Mouse (Mus musculus) liver, adult (tissue): ENCODE results near the gene Pten.
A peak's percentile ranks its signal among the peaks of the same experiment; 100 is the strongest.

Experiments used
- GATA4 ChIP-seq: IDR thresholded peaks from 2 replicates; pipeline ENCODE4 v1.6.1; 2014; ENCODE audit warnings: mild to moderate bottlenecking, low read length; ENCODE audit not compliant: insufficient replicate concordance

The Pten gene

DNA sequence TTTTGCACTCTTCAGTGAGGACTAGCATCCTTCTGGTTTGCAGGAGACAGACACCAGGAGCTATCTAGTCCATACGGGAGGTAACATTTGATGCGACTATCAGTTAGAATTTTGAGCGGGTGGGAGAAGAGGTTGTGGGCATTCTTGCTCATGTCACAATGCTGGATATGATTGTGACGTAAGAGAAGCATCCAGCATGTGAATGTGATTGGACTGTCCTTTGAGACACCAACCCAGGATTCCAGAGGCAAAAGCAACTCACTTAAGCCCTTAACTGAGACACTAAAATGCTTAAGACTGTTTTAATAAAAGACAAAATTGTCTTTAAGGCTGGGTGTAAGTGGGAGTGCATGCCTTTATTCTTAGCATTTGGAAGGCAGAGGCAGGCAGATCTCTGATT is 17.6 kb upstream of the Pten start, which contains the start of gene Atad1:
Gene Atad1, minus strand, starts transcription at position 101 of the 400 bp plus-strand sequence.
- TF ChIP-seq GATA4 = no peak

DNA sequence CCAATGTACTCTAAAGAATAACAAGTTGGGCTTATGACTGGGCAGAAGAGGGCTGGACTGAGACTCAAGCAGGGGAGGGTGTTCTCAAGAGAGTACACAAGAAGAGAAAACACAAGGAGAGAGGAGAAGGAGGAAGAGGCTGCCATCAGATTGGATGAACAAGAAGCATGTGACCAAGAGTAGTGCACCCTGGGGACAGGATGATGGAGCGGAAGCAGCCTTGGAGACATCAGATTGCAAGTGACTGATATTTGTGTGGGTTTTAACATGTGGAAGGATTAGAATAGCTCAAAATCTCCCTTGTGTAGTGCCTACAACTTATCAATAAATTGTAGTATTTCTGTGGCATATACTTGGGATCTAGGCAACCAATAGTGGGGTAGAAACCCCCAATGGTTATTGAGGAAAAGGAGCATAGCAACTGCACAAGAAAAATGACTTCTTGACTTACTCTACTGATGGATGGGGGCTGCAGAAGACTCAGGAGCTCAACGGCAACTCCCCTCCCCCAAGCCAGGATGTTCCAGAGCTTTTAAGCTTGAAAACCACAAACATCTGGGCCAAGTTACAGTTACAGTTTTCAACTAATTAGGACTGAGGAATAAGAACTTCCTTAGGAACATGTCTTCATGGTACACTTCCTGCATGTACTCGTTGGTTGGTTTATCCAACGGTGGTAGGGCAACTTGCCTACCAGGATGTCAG is 16.5 kb upstream of the Pten start:
- TF ChIP-seq GATA4 = no peak

DNA sequence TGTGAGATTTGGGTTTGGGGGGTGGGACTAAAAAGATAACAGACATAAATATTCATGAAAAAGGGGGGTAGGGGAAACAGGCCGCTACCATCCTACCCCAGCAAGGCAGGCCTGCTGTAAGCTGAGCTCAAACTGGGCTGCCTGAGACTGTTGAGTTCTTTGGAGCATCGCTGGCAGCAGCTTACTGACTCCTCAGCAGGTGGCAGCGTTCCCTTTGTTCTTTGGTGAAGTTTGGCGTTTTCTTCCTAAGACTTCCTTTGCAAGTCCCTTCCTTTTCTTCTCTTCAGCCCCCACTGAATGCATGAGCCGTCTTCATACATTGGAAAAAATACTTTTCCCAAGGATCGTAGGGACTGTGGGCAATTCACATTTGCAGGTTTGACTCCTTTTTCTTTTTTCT is 7.9 kb upstream of the Pten start:
- TF ChIP-seq GATA4 = no peak

DNA sequence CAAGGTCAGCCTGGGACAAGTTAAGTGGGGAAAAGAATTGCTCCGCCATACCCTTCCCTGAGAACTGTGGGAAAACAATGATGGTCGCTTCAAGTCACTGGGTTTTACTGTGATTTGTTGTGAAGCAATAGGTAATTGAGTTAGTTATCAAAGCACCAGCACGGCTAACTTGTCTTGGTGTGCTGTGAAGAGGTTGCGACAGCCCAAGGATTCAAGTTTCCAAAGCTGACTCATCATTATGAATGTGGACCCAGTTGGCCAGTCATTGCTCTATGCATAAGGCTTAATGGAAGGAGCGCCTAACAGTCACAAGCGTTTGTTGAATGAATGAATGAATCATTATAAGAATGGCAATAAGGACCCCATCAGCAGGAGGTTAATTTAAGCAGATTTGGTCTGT is 4.9 kb upstream of the Pten start:
- TF ChIP-seq GATA4 = no peak

DNA sequence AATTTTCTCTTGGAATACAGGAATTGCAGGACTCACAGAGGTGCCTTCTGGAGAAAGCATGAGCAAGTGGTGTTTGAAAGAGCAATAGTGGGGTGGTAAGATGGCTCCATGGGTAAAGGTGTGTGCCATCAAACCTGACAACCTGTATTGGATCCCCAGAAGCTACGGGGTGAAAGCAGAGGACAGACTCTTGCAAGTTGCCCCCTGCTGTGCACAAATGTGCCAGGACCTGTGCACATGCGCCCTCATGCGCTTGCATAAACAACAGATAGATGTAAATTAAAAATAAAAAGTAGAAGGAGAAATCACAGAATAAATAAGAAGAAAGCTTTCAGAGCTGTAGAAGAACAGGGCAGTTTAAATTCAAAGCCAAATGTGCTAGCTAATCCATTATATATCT is 3.9 kb upstream of the Pten start:
- no peak for TF ChIP-seq GATA4

DNA sequence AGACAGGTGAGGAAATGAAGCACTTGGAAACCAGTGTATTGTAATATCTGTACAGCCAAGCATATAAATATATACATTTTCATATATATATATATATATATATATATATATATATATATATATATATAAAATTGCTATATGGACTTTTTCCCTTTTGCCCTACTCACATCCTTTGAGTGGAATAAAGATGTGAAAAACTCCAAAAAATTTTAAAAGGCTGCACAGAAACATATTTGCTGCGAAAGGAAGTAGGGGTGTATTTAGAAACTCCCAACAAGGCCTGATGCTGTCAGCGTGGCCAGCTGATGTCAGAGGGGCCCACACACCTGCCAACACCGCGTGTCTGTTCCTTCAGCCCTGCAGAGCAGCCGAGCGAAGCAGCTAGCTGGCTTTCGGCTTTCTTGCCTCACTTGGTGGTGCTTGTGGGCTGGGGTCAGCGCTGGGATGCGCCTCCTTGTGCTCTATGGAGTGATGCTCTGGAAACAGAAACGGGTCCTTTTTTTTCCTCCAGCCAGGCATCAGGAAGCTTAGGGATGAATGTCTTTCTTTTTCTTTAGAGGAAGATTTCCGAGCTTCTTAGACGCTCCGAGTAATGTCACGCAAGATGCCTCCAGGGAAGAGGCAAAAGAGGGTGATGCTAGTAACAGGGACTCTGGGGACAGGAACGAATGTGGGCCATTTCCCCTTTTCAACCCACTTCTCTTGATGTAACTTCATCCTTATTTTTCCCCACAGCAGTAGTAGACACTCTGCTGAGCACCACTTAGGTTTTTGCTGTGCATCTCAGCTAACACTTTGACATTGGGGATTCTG is 2.9 kb upstream of the Pten start:
- no peak for TF ChIP-seq GATA4

DNA sequence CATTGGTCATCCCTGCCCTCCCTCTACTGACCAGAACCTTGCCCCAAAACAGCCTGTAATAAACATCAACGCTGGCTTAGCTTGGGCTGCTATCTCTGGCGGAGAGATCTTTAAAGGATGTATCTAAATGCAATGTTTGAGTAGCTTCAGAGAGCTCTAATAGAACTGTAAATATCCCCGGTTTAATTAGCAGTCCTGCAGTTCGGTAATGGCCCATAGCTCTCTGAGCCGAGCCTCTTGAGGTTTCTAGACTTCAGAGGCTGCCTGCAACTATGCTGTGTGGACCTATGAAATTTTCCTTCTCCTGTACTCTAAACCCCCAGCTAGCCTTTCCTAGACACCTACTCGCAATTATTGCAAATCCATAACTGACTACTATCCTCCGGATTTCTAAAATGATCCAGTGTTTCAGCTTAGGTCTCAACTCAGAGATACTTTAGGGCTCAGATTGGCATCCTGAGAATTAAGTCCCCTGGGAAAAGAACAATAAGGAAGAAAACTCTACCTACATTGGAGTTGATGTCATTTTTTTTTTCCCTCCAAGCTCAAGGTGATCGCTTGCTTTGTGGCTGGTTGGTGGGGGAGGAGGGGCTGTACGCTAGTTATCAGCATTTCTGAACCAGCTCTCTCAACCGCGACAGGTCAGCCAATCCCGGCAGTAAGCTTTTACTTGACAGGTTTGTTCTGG is 2.0 kb upstream of the Pten start:
- TF ChIP-seq GATA4 = no peak

DNA sequence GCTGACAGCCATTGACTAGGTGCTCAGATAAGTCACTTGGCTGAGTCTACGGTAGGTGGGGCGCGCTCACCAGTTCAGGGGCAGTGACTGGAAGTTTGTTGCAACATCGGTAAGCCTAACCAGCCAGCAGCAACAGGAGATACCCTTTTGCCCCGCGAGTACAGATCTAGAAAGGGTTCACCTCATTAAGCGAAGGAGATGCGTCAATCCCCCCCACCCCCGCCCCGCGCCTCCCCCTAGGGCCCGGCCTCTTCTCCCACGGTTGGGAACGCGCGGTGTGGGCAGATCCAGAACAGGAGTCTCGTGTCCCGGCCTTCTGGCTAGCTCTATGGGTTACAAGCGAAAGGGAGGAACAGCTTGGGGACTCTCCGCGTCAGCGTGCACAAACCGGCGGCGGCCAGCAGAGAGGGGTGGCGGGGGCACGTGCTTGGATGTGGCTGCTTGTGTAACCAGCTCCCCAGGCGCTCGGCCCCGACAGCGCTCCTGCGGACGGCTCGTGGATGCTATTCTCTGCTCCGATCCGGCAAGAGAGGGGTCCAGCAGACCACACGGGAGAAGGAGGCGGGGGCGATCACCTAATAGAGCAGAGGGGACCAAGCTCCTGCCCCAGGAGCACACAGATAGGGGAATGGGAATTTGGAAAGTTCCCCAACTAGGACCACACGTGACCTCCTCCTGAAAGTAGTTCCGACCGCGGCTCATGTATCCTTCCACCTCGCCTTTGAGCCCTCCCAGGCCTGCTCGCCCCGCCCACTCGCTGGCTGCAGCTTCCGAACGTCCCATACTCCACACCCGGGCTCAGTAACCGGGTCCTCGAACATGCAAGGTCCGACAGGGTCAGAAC is 1.3 kb upstream of the Pten start:
- peak; percentile 80; the same call in 1 of the 2 replicates for TF ChIP-seq GATA4

GRCm38 (mm10) chr19:32756636-32756899 is 729 bp upstream of the Pten start:
- TF ChIP-seq GATA4 = no peak

- TF ChIP-seq GATA4 = no peak
Measured at GRCm38 (mm10) chr19:32757831-32758792, 815 bp downstream of the Pten start.

- TF ChIP-seq GATA4 = no peak
Measured at GRCm38 (mm10) chr19:32758793-32759161, 1.5 kb downstream of the Pten start.

DNA sequence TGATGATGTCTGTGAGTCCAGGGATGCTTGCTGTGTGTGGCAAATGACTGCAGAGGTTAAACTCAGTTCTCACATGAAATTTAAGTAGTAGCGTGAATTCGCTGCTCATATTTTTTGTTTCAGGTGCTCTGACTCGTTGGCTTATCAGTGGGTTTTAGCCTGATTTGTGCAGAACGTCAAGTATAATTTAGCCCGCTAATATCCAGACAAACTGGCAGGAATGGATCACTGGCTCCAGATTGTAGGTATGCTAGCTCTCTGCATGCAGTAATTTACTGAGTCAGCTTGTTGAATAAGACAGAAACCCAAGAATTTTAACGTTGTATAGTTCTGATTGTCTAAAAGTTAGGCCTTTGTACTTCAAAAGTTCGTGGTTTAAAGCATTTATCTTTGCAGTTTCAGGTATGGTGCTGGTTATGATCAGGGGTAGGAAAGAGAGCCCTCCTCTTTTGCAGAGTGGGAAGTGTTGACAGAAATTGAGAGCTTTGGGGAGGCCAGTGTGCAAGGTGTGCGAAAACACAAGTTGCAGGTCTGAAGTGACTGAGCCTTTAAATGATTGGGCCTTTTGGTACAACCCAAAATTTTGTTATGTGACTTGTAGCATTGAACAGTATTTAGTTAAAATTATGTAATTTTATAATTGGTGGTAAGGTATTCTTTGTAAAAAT is 2.2 kb downstream of the Pten start:
- no peak for TF ChIP-seq GATA4

GRCm38 (mm10) chr19:32760499-32760898 is 3.2 kb downstream of the Pten start:
- TF ChIP-seq GATA4 = no peak

DNA sequence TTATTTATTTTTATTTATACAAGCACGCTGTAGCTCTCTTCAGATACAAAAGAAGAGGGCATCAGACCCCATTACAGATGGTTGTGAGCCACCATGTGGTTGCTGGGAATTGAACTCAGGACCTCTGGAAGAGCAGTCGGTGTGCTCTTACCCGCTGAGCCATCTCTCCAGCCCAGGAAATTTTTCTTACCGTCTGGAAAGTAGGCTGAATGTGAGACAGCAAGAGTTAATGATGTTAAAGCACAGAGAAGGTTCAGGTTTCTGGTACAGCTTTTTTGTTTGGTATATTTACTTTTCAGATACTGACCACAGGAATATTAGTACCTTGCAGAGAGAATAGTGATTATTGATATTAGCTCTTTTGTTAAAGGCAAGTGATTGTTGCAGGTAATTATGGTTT is 3.9 kb downstream of the Pten start:
- no peak for TF ChIP-seq GATA4

DNA sequence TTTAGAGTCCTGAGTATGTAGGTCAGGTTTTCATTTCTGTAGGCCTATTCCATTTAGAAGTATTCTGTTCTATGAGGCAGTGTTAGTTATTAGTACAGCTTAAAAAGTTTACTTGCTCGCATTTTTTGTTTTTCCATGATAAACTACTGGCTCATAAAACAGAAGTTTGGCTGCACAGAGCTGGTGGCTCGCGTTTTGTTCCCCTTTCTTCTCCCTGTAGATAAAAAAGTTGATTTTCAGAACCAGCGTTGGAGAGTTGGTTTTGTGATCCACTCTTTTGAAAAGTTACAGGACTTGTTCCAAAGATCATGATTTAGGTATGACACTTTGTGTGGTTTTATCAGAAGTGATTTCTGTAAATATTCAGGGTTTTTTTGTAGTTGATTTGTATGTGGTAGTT is 5.2 kb downstream of the Pten start:
- TF ChIP-seq GATA4 = no peak
